Comparison of ENCODE assay signal across 7 mouse cellular contexts in genomic region chr10:121767295-121767694, GRCm38 (mm10). TPM values are rescaled to one million over a fixed set of nuclear protein-coding genes. Genes with fewer than 3 reads are reported as not detected.
A peak's percentile ranks its signal among the peaks of the same experiment; 100 is the strongest.
DNase-seq lines count a peak whose midpoint lies in the region; ATAC-seq and TF ChIP-seq lines count a peak whose summit lies in the region.
"Not testable (repeated sequence)": the region's sequence is repeated elsewhere in the genome, so short reads cannot be mapped to it uniquely, and the experiment has no call there.

No protein-coding gene starts in this region.

- H3K4me2 ChIP-seq in hindbrain, embryonic 11.5 days (replicated peaks; ENCODE audit: low read depth, low read length): not testable (repeated sequence)

- 85% methylated on average over 3 of the region's 3 CpGs for WGBS in hindbrain, embryonic 11.5 days

- H3K4me3 ChIP-seq in hindbrain, embryonic 11.5 days (ENCODE audit: low read depth, low read length); left cerebral cortex, adult 2 months: not testable (repeated sequence)

- not testable (repeated sequence) for H3K27me3 ChIP-seq in hindbrain, embryonic 11.5 days (ENCODE audit: control insufficient read depth, insufficient read depth, low read length)

- DNase-seq in ES-CJ7 (ENCODE audit: low read depth, low spot score): peak; percentile 32
- peak; percentile 37 for DNase-seq in adrenal gland, postnatal 25 days
- peak; percentile 14 for DNase-seq in embryo, embryonic 11.5 days (ENCODE audit: low read depth, low spot score)
- peak; percentile 40 for DNase-seq in hindbrain, embryonic 11.5 days (ENCODE audit: low spot score)
- DNase-seq in left cerebral cortex, adult 2 months (ENCODE audit: extremely low spot score in 1 of 2, low spot score in 2 of 2): not testable (repeated sequence)
- DNase-seq in testis, postnatal 10 days (ENCODE audit: low spot score): peak; percentile 60

- H3K4me1 ChIP-seq in hindbrain, embryonic 11.5 days (replicated peaks; ENCODE audit: control insufficient read depth, insufficient read depth, low read length): not testable (repeated sequence)

- ATAC-seq in hindbrain, embryonic 11.5 days (ENCODE audit: low FRiP score): not testable (repeated sequence)
- peak; percentile 46; the same call in 1 of the 2 replicates for ATAC-seq in megakaryocyte, adult 5-6 weeks (ENCODE audit: poor library complexity, severe bottlenecking)

- intact Hi-C loops in left cerebral cortex, adult 2 months (cut with DNase I): not testable (repeated sequence)

- H3K9me3 ChIP-seq in hindbrain, embryonic 11.5 days (ENCODE audit: control insufficient read depth, low read length): not testable (repeated sequence)

- not testable (repeated sequence) for H3K9ac ChIP-seq in hindbrain, embryonic 11.5 days (ENCODE audit: low read depth, low read length)

- not testable (repeated sequence) for H3K36me3 ChIP-seq in hindbrain, embryonic 11.5 days (ENCODE audit: control insufficient read depth, insufficient read depth, low read length)

- peak; percentile 22 for TF ChIP-seq CTCF in left cerebral cortex, adult 2 months (IDR thresholded peaks at IDR 0.05)

- not testable (repeated sequence) for H3K27ac ChIP-seq in hindbrain, embryonic 11.5 days (ENCODE audit: low read depth, low read length); left cerebral cortex, adult 2 months

RNA-seq across cellular contexts. Expression of gene BC048403, which starts 27.6 kb away (rescaled TPM):
- 11.4 and 14.4 TPM in 2 replicates for total RNA-seq in adrenal gland, postnatal 25 days (2021)
- polyA plus RNA-seq in hindbrain, embryonic 11.5 days (2014; fragmentation: Nextera tagmentation; extraction: Ambion mirVana): 2.9 and 3.6 TPM in 2 replicates
- total RNA-seq in left cerebral cortex, adult 2 months (2021): 10 to 100 TPM in 1 of 2 experiments, 1 to 10 TPM in 1; 9.9 to 10.4 TPM
- 7.0 and 8.5 TPM in 2 replicates for total RNA-seq in megakaryocyte, adult 5-6 weeks (2015)
- total RNA-seq in megakaryocyte, adult 5-6 weeks (2017): 1.1 and 2.7 TPM in 2 replicates
